Mouse (Mus musculus): Measurements from ENCODE around the gene Mier3. TPM values are rescaled to one million over a fixed set of nuclear protein-coding genes. Genes with fewer than 3 reads are reported as not detected.

Gene Mier3
- 65.0 and 80.4 TPM in 2 replicates for total RNA-seq (2017)

GRCm38 (mm10) chr13:111680679-111681078 lies at the start of gene Mier3:
Mier3 (plus strand) TSS chr13:111680979.
- ATAC-seq (replicated peaks in 1 of 2; ENCODE audit: insufficient read depth in 1 of 2, low FRiP score in 2 of 2, low TSS enrichment in 1 of 2, low read depth in 1 of 2, poor library complexity in 2 of 2, severe bottlenecking in 2 of 2), result no peak

GRCm38 (mm10) chr13:111634163-111635160 lies 46.3 kb upstream of the Mier3 start:
- ATAC-seq (replicated peaks in 1 of 2; ENCODE audit: insufficient read depth in 1 of 2, low FRiP score in 2 of 2, low TSS enrichment in 1 of 2, low read depth in 1 of 2, poor library complexity in 2 of 2, severe bottlenecking in 2 of 2), result peak; percentile 87 to 88

- ATAC-seq (replicated peaks in 1 of 2; ENCODE audit: insufficient read depth in 1 of 2, low FRiP score in 2 of 2, low TSS enrichment in 1 of 2, low read depth in 1 of 2, poor library complexity in 2 of 2, severe bottlenecking in 2 of 2), result peak; percentile 93 to 94
Observed at GRCm38 (mm10) chr13:111640319-111640718, 40.5 kb upstream of the Mier3 start.

- ATAC-seq (replicated peaks in 1 of 2; ENCODE audit: insufficient read depth in 1 of 2, low FRiP score in 2 of 2, low TSS enrichment in 1 of 2, low read depth in 1 of 2, poor library complexity in 2 of 2, severe bottlenecking in 2 of 2), result no peak
Observed at GRCm38 (mm10) chr13:111643636-111644035, 37.1 kb upstream of the Mier3 start.

- 0 out of 4 replicates have a peak, but pooled peaks of 1 of the 2 experiments have one; percentile 12 for ATAC-seq (replicated peaks in 1 of 2; ENCODE audit: insufficient read depth in 1 of 2, low FRiP score in 2 of 2, low TSS enrichment in 1 of 2, low read depth in 1 of 2, poor library complexity in 2 of 2, severe bottlenecking in 2 of 2)
Observed at GRCm38 (mm10) chr13:111646204-111646603, 34.6 kb upstream of the Mier3 start.

- no peak for ATAC-seq (replicated peaks in 1 of 2; ENCODE audit: insufficient read depth in 1 of 2, low FRiP score in 2 of 2, low TSS enrichment in 1 of 2, low read depth in 1 of 2, poor library complexity in 2 of 2, severe bottlenecking in 2 of 2)
Observed at GRCm38 (mm10) chr13:111647279-111647678, 33.5 kb upstream of the Mier3 start.

GRCm38 (mm10) chr13:111651020-111651419 lies 29.8 kb upstream of the Mier3 start:
- no peak for ATAC-seq (replicated peaks in 1 of 2; ENCODE audit: insufficient read depth in 1 of 2, low FRiP score in 2 of 2, low TSS enrichment in 1 of 2, low read depth in 1 of 2, poor library complexity in 2 of 2, severe bottlenecking in 2 of 2)

- ATAC-seq (replicated peaks in 1 of 2; ENCODE audit: insufficient read depth in 1 of 2, low FRiP score in 2 of 2, low TSS enrichment in 1 of 2, low read depth in 1 of 2, poor library complexity in 2 of 2, severe bottlenecking in 2 of 2), result peak; percentile 23 to 62; a peak in 3 of 4 replicates
Observed at GRCm38 (mm10) chr13:111655273-111655672, 25.5 kb upstream of the Mier3 start.

- peak; percentile 72 to 77 for ATAC-seq (replicated peaks in 1 of 2; ENCODE audit: insufficient read depth in 1 of 2, low FRiP score in 2 of 2, low TSS enrichment in 1 of 2, low read depth in 1 of 2, poor library complexity in 2 of 2, severe bottlenecking in 2 of 2)
Observed at GRCm38 (mm10) chr13:111655856-111656255, 24.9 kb upstream of the Mier3 start.

GRCm38 (mm10) chr13:111656309-111656708 lies 24.5 kb upstream of the Mier3 start:
- peak in 1 of 2 experiments; percentile 15; a peak in 1 of 4 replicates for ATAC-seq (replicated peaks in 1 of 2; ENCODE audit: insufficient read depth in 1 of 2, low FRiP score in 2 of 2, low TSS enrichment in 1 of 2, low read depth in 1 of 2, poor library complexity in 2 of 2, severe bottlenecking in 2 of 2)

- ATAC-seq (replicated peaks in 1 of 2; ENCODE audit: insufficient read depth in 1 of 2, low FRiP score in 2 of 2, low TSS enrichment in 1 of 2, low read depth in 1 of 2, poor library complexity in 2 of 2, severe bottlenecking in 2 of 2), result no peak
Observed at GRCm38 (mm10) chr13:111656769-111657168, 24.0 kb upstream of the Mier3 start.

GRCm38 (mm10) chr13:111658501-111659280 lies 22.1 kb upstream of the Mier3 start:
- ATAC-seq (replicated peaks in 1 of 2; ENCODE audit: insufficient read depth in 1 of 2, low FRiP score in 2 of 2, low TSS enrichment in 1 of 2, low read depth in 1 of 2, poor library complexity in 2 of 2, severe bottlenecking in 2 of 2), result no peak

GRCm38 (mm10) chr13:111659430-111659829 lies 21.3 kb upstream of the Mier3 start:
- no peak for ATAC-seq (replicated peaks in 1 of 2; ENCODE audit: insufficient read depth in 1 of 2, low FRiP score in 2 of 2, low TSS enrichment in 1 of 2, low read depth in 1 of 2, poor library complexity in 2 of 2, severe bottlenecking in 2 of 2)

GRCm38 (mm10) chr13:111660072-111660471 lies 20.7 kb upstream of the Mier3 start:
- no peak for ATAC-seq (replicated peaks in 1 of 2; ENCODE audit: insufficient read depth in 1 of 2, low FRiP score in 2 of 2, low TSS enrichment in 1 of 2, low read depth in 1 of 2, poor library complexity in 2 of 2, severe bottlenecking in 2 of 2)

- no peak for ATAC-seq (replicated peaks in 1 of 2; ENCODE audit: insufficient read depth in 1 of 2, low FRiP score in 2 of 2, low TSS enrichment in 1 of 2, low read depth in 1 of 2, poor library complexity in 2 of 2, severe bottlenecking in 2 of 2)
Observed at GRCm38 (mm10) chr13:111660556-111660955, 20.2 kb upstream of the Mier3 start.

GRCm38 (mm10) chr13:111668016-111668415 lies 12.8 kb upstream of the Mier3 start:
- ATAC-seq (replicated peaks in 1 of 2; ENCODE audit: insufficient read depth in 1 of 2, low FRiP score in 2 of 2, low TSS enrichment in 1 of 2, low read depth in 1 of 2, poor library complexity in 2 of 2, severe bottlenecking in 2 of 2), result no peak

- ATAC-seq (replicated peaks in 1 of 2; ENCODE audit: insufficient read depth in 1 of 2, low FRiP score in 2 of 2, low TSS enrichment in 1 of 2, low read depth in 1 of 2, poor library complexity in 2 of 2, severe bottlenecking in 2 of 2), result no peak
Observed at GRCm38 (mm10) chr13:111676841-111677240, 3.9 kb upstream of the Mier3 start.
